Mouse (Mus musculus) testis, adult 2 months (tissue): ENCODE results near the gene Lpcat1.

ENCODE experiments used
- CTCF ChIP-seq: fragments of 200-500 bp; IDR thresholded peaks from 2 replicates; pipeline ENCODE4 v1.5.1; 2012; ENCODE audit warnings: low read depth, mild to moderate bottlenecking, inconsistent platforms, low read length, moderate library complexity; ENCODE audit not compliant: control insufficient read depth, insufficient read depth, insufficient replicate concordance
- POLR2A ChIP-seq: fragments of 200-500 bp; IDR thresholded peaks from 2 replicates; pipeline ENCODE4 v1.6.1; 2012; ENCODE audit warnings: low read depth, mild to moderate bottlenecking, inconsistent platforms, low read length, moderate library complexity; ENCODE audit not compliant: control insufficient read depth

DNA sequence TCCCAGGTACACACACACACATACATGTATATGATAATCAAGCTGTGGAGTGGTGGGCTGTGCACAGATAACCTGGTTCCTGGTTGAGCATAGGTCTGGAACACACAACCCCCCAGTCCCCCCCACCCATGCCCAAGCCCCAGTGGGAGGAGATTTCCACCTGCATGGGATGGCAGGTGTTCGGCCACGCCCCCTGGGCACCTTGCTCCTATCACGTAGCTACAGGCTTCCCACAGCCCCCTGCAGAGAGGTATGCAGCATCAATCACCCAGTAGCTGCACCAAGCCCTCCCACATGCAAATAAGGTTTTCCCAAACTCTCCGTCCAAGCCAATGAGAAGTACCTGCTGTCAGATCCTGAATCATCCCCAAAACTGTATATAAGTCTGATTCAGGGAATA lies 49.9 kb downstream of the Lpcat1 start:
- TF ChIP-seq POLR2A (no peak), CTCF (no peak)
